Mouse (Mus musculus) adrenal gland, adult 18-20 months (tissue): Measurements from ENCODE around the gene Smco3. TPM values are rescaled to one million over a fixed set of nuclear protein-coding genes. Genes with fewer than 3 reads are reported as not detected.
A peak's percentile ranks its signal among the peaks of the same experiment; 100 is the strongest.
"Not testable (repeated sequence)": the region's sequence is repeated elsewhere in the genome, so short reads cannot be mapped to it uniquely, and the experiment has no call there.

ENCODE experiments used
- DNase-seq, 2 experiments: peaks; one replicate each; pipeline ENCODE4 v3.0.0; 2021 to 2022; ENCODE audit warnings: low spot score in 2 of 2
- long read RNA-seq, 2 experiments: library from polyadenylated mRNA; stranded (forward); transcript quantifications; one replicate each; pipeline ENCODE4 v2.0.0; 2021
- total RNA-seq, 2 experiments: library from RNA; stranded (reverse); gene quantifications; 1 replicate in 1 of 2; 2 replicates in 1 of 2; pipeline ENCODE4 v1.2.3; 2021

Smco3 gene
- total RNA-seq: under 1 TPM; 0.23 to 0.32 TPM
- long read RNA-seq, experiment 1: 0 reads
- long read RNA-seq, experiment 2, partial matches to known transcripts: 0 of 1 reads
- long read RNA-seq, experiment 2, other reads (novel, unspliced or antisense): 0 of 1 reads

GRCm38 (mm10) chr6:136835352-136835751 lies at the start of gene Smco3:
Gene Smco3 (minus strand): TSS chr6:136835452.
- no peak for DNase-seq

GRCm38 (mm10) chr6:136884766-136885165 lies 49.5 kb upstream of the Smco3 start:
- DNase-seq: not testable (repeated sequence)

GRCm38 (mm10) chr6:136883961-136884360 lies 48.7 kb upstream of the Smco3 start:
- DNase-seq: no peak

- no peak for DNase-seq
These were observed 48.2 kb upstream of the Smco3 start for GRCm38 (mm10) chr6:136883431-136883915.

- no peak for DNase-seq
These were observed 46.4 kb upstream of the Smco3 start for GRCm38 (mm10) chr6:136881678-136882077.

- DNase-seq: no peak
These were observed 40.4 kb upstream of the Smco3 start, which contains the start of gene Mgp for GRCm38 (mm10) chr6:136875670-136876069. Gene Mgp (minus strand): TSS chr6:136875823.

GRCm38 (mm10) chr6:136874599-136874998 lies 39.3 kb upstream of the Smco3 start:
- DNase-seq: no peak

GRCm38 (mm10) chr6:136868921-136869320 lies 33.7 kb upstream of the Smco3 start:
- no peak for DNase-seq

- DNase-seq: no peak
These were observed 30.9 kb upstream of the Smco3 start for GRCm38 (mm10) chr6:136866150-136866549.

GRCm38 (mm10) chr6:136865360-136865759 lies 30.1 kb upstream of the Smco3 start:
- DNase-seq: no peak

- DNase-seq: no peak
These were observed 25.8 kb upstream of the Smco3 start for GRCm38 (mm10) chr6:136861020-136861419.

- no peak for DNase-seq
These were observed 23.2 kb upstream of the Smco3 start for GRCm38 (mm10) chr6:136858420-136858819.

- DNase-seq: peak in 1 of 2 experiments; percentile 12
These were observed 22.6 kb upstream of the Smco3 start for GRCm38 (mm10) chr6:136857873-136858260.

- no peak for DNase-seq
These were observed 22.1 kb upstream of the Smco3 start, which contains the start of gene Art4 for GRCm38 (mm10) chr6:136857186-136857872. Gene Art4 (minus strand): TSS chr6:136857733.

GRCm38 (mm10) chr6:136856071-136856636 lies 20.9 kb upstream of the Smco3 start:
- DNase-seq: no peak

GRCm38 (mm10) chr6:136855183-136855582 lies 19.9 kb upstream of the Smco3 start:
- DNase-seq: no peak

GRCm38 (mm10) chr6:136854361-136854781 lies 19.1 kb upstream of the Smco3 start:
- no peak for DNase-seq

GRCm38 (mm10) chr6:136852762-136853161 lies 17.5 kb upstream of the Smco3 start:
- no peak for DNase-seq

- no peak for DNase-seq
These were observed 17.1 kb upstream of the Smco3 start for GRCm38 (mm10) chr6:136852348-136852747.

GRCm38 (mm10) chr6:136850267-136850666 lies 15.0 kb upstream of the Smco3 start:
- DNase-seq: no peak

GRCm38 (mm10) chr6:136848971-136849370 lies 13.7 kb upstream of the Smco3 start:
- DNase-seq: no peak

- no peak for DNase-seq
These were observed 13.1 kb upstream of the Smco3 start for GRCm38 (mm10) chr6:136848399-136848798.
